Mouse (Mus musculus) neural tube, embryonic 15.5 days (tissue): ENCODE measurements around the gene Slc25a39. TPM values are rescaled to one million over a fixed set of nuclear protein-coding genes. Genes with fewer than 3 reads are reported as not detected.
"Not testable (repeated sequence)": the region's sequence is repeated elsewhere in the genome, so short reads cannot be mapped to it uniquely, and the experiment has no call there.

ENCODE experiments used
- ATAC-seq: fragments of 200-750 bp; cut with Nextera tagmentation; 2 replicates; pipeline ENCODE4 v1.8.0; 2017; ENCODE audit warnings: mild to moderate bottlenecking, moderate TSS enrichment, moderate library complexity; ENCODE audit not compliant: low FRiP score
- H3K27ac ChIP-seq: fragments of 300-500 bp; sonication (generic); replicated peaks from 2 replicates; pipeline ENCODE4 v1.5.1; 2015; ENCODE audit warnings: mild to moderate bottlenecking, inconsistent platforms
- H3K27me3 ChIP-seq: fragments of 300-500 bp; sonication (generic); replicated peaks from 2 replicates; pipeline ENCODE4 v1.6.1; 2015; ENCODE audit warnings: inconsistent platforms
- H3K36me3 ChIP-seq: fragments of 300-500 bp; sonication (generic); 2 replicates; pipeline ENCODE4 v1.6.1; 2015; ENCODE audit warnings: inconsistent platforms
- H3K4me1 ChIP-seq: fragments of 300-500 bp; sonication (generic); 2 replicates; pipeline ENCODE4 v1.6.1; 2015; ENCODE audit warnings: inconsistent platforms
- H3K4me2 ChIP-seq: fragments of 300-500 bp; sonication (generic); 2 replicates; pipeline ENCODE4 v1.6.1; 2015; ENCODE audit warnings: inconsistent platforms, mild to moderate bottlenecking, moderate library complexity
- H3K4me3 ChIP-seq: fragments of 300-500 bp; sonication (generic); replicated peaks from 2 replicates; pipeline ENCODE4 v1.5.1; 2015; ENCODE audit warnings: mild to moderate bottlenecking, inconsistent platforms
- H3K9ac ChIP-seq: fragments of 300-500 bp; sonication (generic); replicated peaks from 2 replicates; pipeline ENCODE4 v1.6.1; 2015; ENCODE audit warnings: mild to moderate bottlenecking, inconsistent platforms
- H3K9me3 ChIP-seq: fragments of 300-500 bp; sonication (generic); replicated peaks from 2 replicates; pipeline ENCODE4 v1.6.1; 2016; ENCODE audit warnings: inconsistent platforms
- WGBS: fragments of 180-500 bp; shearing (Covaris S2); methylation state at CpG from one replicate; pipeline ENCODE4 v1.1.7; 2015; ENCODE audit warnings: mixed read lengths; 5-methylcytosine and 5-hydroxymethylcytosine counted together
- polyA plus RNA-seq: library from polyadenylated mRNA; unstranded; fragments of >200 nt; fragmentation: Nextera tagmentation; extraction: Ambion mirVana; gene quantifications from 2 replicates; pipeline ENCODE4 v1.2.1, GENCODE M21; 2015

Slc25a39 gene
- polyA plus RNA-seq, 1 experiment from 2014 or later, result 161 TPM

GRCm38 (mm10) chr11:102425555-102426316, 18.0 kb upstream of the Slc25a39 start:
- H3K4me3 ChIP-seq, result no peak overlapping the region
- 85% methylated on average over 8 of the region's 8 CpGs for WGBS
- H3K9me3 ChIP-seq, result no peaks in the 10 kb centered on the region
- no peaks in the 10 kb centered on the region; the same call in 1 of the 2 replicates for H3K27me3 ChIP-seq
- H3K36me3 ChIP-seq, result no peaks in the 10 kb centered on the region
- H3K4me2 ChIP-seq, result no peak overlapping the region
- ATAC-seq, result no peak
- no peak overlapping the region for H3K27ac ChIP-seq
- peaks cover 11% of the 10 kb centered on the region for H3K4me1 ChIP-seq
- no peak overlapping the region for H3K9ac ChIP-seq

- no peak overlapping the region for H3K9ac ChIP-seq
- H3K9me3 ChIP-seq, result no peaks in the 10 kb centered on the region
- 77% methylated on average over 6 of the region's 6 CpGs for WGBS
- H3K4me2 ChIP-seq, result no peak overlapping the region
- peaks cover 6% of the 10 kb centered on the region for H3K4me1 ChIP-seq
- H3K36me3 ChIP-seq, result no peaks in the 10 kb centered on the region
- H3K27ac ChIP-seq, result no peak overlapping the region
- no peak for ATAC-seq
- no peak overlapping the region for H3K4me3 ChIP-seq
- no peaks in the 10 kb centered on the region; the same call in 1 of the 2 replicates for H3K27me3 ChIP-seq
Measured at GRCm38 (mm10) chr11:102424666-102425065, 16.9 kb upstream of the Slc25a39 start.

- Histone ChIP-seq H3K27ac (no peak overlapping the region), H3K27me3 (no peaks in the 10 kb centered on the region), H3K4me2 (no peak overlapping the region), H3K4me1 (no peaks in the 10 kb centered on the region), H3K9me3 (no peaks in the 10 kb centered on the region), H3K4me3 (no peak overlapping the region), H3K36me3 (no peaks in the 10 kb centered on the region), H3K9ac (no peak overlapping the region)
- no peak for ATAC-seq
- 61% methylated on average over 8 of the region's 8 CpGs for WGBS
Measured at GRCm38 (mm10) chr11:102421559-102421958, 13.8 kb upstream of the Slc25a39 start.

GRCm38 (mm10) chr11:102418887-102419286, 11.1 kb upstream of the Slc25a39 start:
- Histone ChIP-seq H3K9me3 (no peaks in the 10 kb centered on the region), H3K4me2 (no peak overlapping the region), H3K36me3 (no peaks in the 10 kb centered on the region), H3K4me1 (no peaks in the 10 kb centered on the region), H3K4me3 (no peak overlapping the region), H3K27me3 (no peaks in the 10 kb centered on the region), H3K9ac (no peak overlapping the region), H3K27ac (no peak overlapping the region)
- no peak for ATAC-seq

GRCm38 (mm10) chr11:102417160-102417559, 9.4 kb upstream of the Slc25a39 start:
- no peak for ATAC-seq
- H3K27me3 ChIP-seq, result no peaks in the 10 kb centered on the region
- H3K4me3 ChIP-seq, result no peak overlapping the region
- H3K4me2 ChIP-seq, result no peak overlapping the region
- H3K27ac ChIP-seq, result no peak overlapping the region
- H3K9me3 ChIP-seq, result no peaks in the 10 kb centered on the region
- WGBS, result 87% methylated on average over 1 of the region's 1 CpGs
- H3K4me1 ChIP-seq, result no peaks in the 10 kb centered on the region
- H3K36me3 ChIP-seq, result no peaks in the 10 kb centered on the region
- H3K9ac ChIP-seq, result no peak overlapping the region

GRCm38 (mm10) chr11:102415034-102415802, 7.5 kb upstream of the Slc25a39 start:
- Histone ChIP-seq H3K9me3 (no peaks in the 10 kb centered on the region), H3K36me3 (no peaks in the 10 kb centered on the region), H3K4me3 (no peak overlapping the region), H3K4me2 (no peak overlapping the region), H3K27me3 (no peaks in the 10 kb centered on the region), H3K4me1 (0 out of 2 replicates have a peak, but pooled peaks cover 3% of the 10 kb centered on the region), H3K9ac (no peak overlapping the region), H3K27ac (no peak overlapping the region)
- 78% methylated on average over 10 of the region's 10 CpGs for WGBS
- ATAC-seq, result no peak

- Histone ChIP-seq H3K9ac (no peak overlapping the region), H3K36me3 (no peaks in the 10 kb centered on the region), H3K4me2 (no peak overlapping the region), H3K9me3 (no peaks in the 10 kb centered on the region), H3K4me1 (peaks cover 17% of the 10 kb centered on the region), H3K27ac (no peak overlapping the region), H3K27me3 (no peaks in the 10 kb centered on the region), H3K4me3 (no peak overlapping the region)
- no peak for ATAC-seq
- 61% methylated on average over 8 of the region's 8 CpGs for WGBS
Measured at GRCm38 (mm10) chr11:102413059-102413458, 5.3 kb upstream of the Slc25a39 start.

- H3K4me2 ChIP-seq, result no peak overlapping the region
- peaks cover 23% of the 10 kb centered on the region for H3K4me1 ChIP-seq
- WGBS, result 7% methylated on average over 11 of the region's 11 CpGs
- H3K27ac ChIP-seq, result no peak overlapping the region
- no peaks in the 10 kb centered on the region for H3K9me3 ChIP-seq
- no peaks in the 10 kb centered on the region for H3K36me3 ChIP-seq
- ATAC-seq, result no peak
- no peak overlapping the region for H3K4me3 ChIP-seq
- H3K9ac ChIP-seq, result no peak overlapping the region
- no peaks in the 10 kb centered on the region for H3K27me3 ChIP-seq
Measured at GRCm38 (mm10) chr11:102411704-102412103, 4.0 kb upstream of the Slc25a39 start.

- ATAC-seq, result no peak
- Histone ChIP-seq H3K9me3 (no peaks in the 10 kb centered on the region), H3K4me3 (no peak overlapping the region), H3K4me1 (peaks cover 30% of the 10 kb centered on the region), H3K4me2 (no peak overlapping the region), H3K9ac (no peak overlapping the region), H3K36me3 (no peaks in the 10 kb centered on the region), H3K27ac (no peak overlapping the region), H3K27me3 (no peaks in the 10 kb centered on the region)
- WGBS, result 81% methylated on average over 3 of the region's 3 CpGs
Measured at GRCm38 (mm10) chr11:102411061-102411460, 3.3 kb upstream of the Slc25a39 start.

GRCm38 (mm10) chr11:102410345-102410744, 2.6 kb upstream of the Slc25a39 start:
- H3K27me3 ChIP-seq, H3K9ac ChIP-seq, H3K27ac ChIP-seq, H3K9me3 ChIP-seq, H3K36me3 ChIP-seq, H3K4me3 ChIP-seq, ATAC-seq, H3K4me2 ChIP-seq: not testable (repeated sequence)
- 91% methylated on average over 3 of the region's 3 CpGs for WGBS
- peaks cover 37% of the 10 kb centered on the region for H3K4me1 ChIP-seq

- Histone ChIP-seq H3K27me3 (no peaks in the 10 kb centered on the region), H3K4me1 (peaks cover 42% of the 10 kb centered on the region), H3K4me3 (no peak overlapping the region), H3K9me3 (no peaks in the 10 kb centered on the region), H3K36me3 (no peaks in the 10 kb centered on the region), H3K4me2 (no peak overlapping the region), H3K9ac (0 out of 2 replicates have a peak overlapping the region, but pooled peaks have one; percentile 17), H3K27ac (no peak overlapping the region)
- ATAC-seq, result no peak
- 79% methylated on average over 3 of the region's 3 CpGs for WGBS
Measured at GRCm38 (mm10) chr11:102409795-102410330, 2.1 kb upstream of the Slc25a39 start.
